In genomic region chr15:26373759-26374158, GRCm38 (mm10) we compare ENCODE assay signal across 19 mouse cellular contexts.
A peak's percentile ranks its signal among the peaks of the same experiment; 100 is the strongest.
DNase-seq lines count a peak whose midpoint lies in the region; ATAC-seq and TF ChIP-seq lines count a peak whose summit lies in the region.
"Had no signal": no experiment of that assay in that cellular context is flagged by ENCODE, and none has a peak within 500 bp of the region (broad histone marks: within the 10 kb centered on the region; RNA-seq: fewer than 3 reads in every experiment).

No protein-coding gene starts in this region.

- 78% methylated on average over 5 of the region's 5 CpGs for WGBS in olfactory bulb, adult 2 months
- 72% methylated on average over 5 of the region's 5 CpGs for WGBS in forebrain, postnatal 0 days

- H3K4me2 ChIP-seq in forebrain, postnatal 0 days (ENCODE audit: low read depth): no peak overlapping the region
- H3K4me2 ChIP-seq: embryonic facial prominence, embryonic 13.5 days; forebrain, embryonic 13.5 days; heart, embryonic 12.5 days; hindbrain, embryonic 15.5 days had no signal

- TF ChIP-seq POLR2A in bone marrow macrophage, adult 2 months (IDR thresholded peaks at IDR 0.05; ENCODE audit: borderline replicate concordance, low read depth, low read length): no peak
- TF ChIP-seq POLR2A in olfactory bulb, adult 2 months (IDR thresholded peaks at IDR 0.05; ENCODE audit: insufficient read depth, low read depth, low read length): no peak

- ATAC-seq in forebrain, postnatal 0 days: no peak
- ATAC-seq: forebrain, embryonic 13.5 days; inflammation-experienced regulatory T-cells, adult 6 months had no signal

- peaks cover 13% of the 10 kb centered on the region for H3K4me1 ChIP-seq in bone marrow macrophage, adult 2 months (ENCODE audit: control insufficient read depth, insufficient read depth, low read length)
- H3K4me1 ChIP-seq in olfactory bulb, adult 2 months (ENCODE audit: control insufficient read depth, insufficient read depth, low read length): 0 out of 2 replicates have a peak, but pooled peaks cover 2% of the 10 kb centered on the region
- no peaks in the 10 kb centered on the region for H3K4me1 ChIP-seq in forebrain, postnatal 0 days (ENCODE audit: insufficient read depth)
- H3K4me1 ChIP-seq: embryonic facial prominence, embryonic 13.5 days; forebrain, embryonic 13.5 days; heart, embryonic 12.5 days; hindbrain, embryonic 10.5 days; hindbrain, embryonic 15.5 days had no signal

- peak overlapping the region; percentile 81 for H3K27ac ChIP-seq in bone marrow macrophage, adult 2 months (ENCODE audit: insufficient read depth, low read depth, low read length)
- H3K27ac ChIP-seq in olfactory bulb, adult 2 months (ENCODE audit: insufficient read depth, low read depth, low read length): 0 out of 2 replicates have a peak overlapping the region, but pooled peaks have one; percentile 75
- no peak overlapping the region for H3K27ac ChIP-seq in forebrain, postnatal 0 days (ENCODE audit: low read depth, low read length)
- H3K27ac ChIP-seq: embryonic facial prominence, embryonic 13.5 days; forebrain, embryonic 13.5 days; gastrocnemius, adult 2 months; hindbrain, embryonic 10.5 days; hindbrain, embryonic 15.5 days had no signal

- H3K9me3 ChIP-seq in forebrain, postnatal 0 days (ENCODE audit: low read length): no peaks in the 10 kb centered on the region
- H3K9me3 ChIP-seq: embryonic facial prominence, embryonic 13.5 days; forebrain, embryonic 13.5 days; heart, embryonic 12.5 days; hindbrain, embryonic 10.5 days; hindbrain, embryonic 15.5 days had no signal

- no peak overlapping the region for H3K9ac ChIP-seq in forebrain, postnatal 0 days
- H3K9ac ChIP-seq: embryonic facial prominence, embryonic 13.5 days; forebrain, embryonic 13.5 days; heart, embryonic 12.5 days; hindbrain, embryonic 15.5 days had no signal

- DNase-seq in cerebellum, postnatal 14 days: peak; percentile 22 to 41
- no peak for DNase-seq in cerebellum, postnatal 36 days
- peak; percentile 16 for DNase-seq in 3T3-L1 (ENCODE audit: low read depth, low spot score)
- no peak for DNase-seq in forebrain, postnatal 0 days
- no peak for DNase-seq in embryo, embryonic 11 days
- DNase-seq: adrenal gland, adult 8-10 months; adrenal gland, postnatal 36 days; cerebellum, adult 18-20 months; cerebellum, adult 9-11 months; gastrocnemius, adult 2 months; gastrocnemius, postnatal 25 days had no signal

- H3K27me3 ChIP-seq in forebrain, postnatal 0 days (ENCODE audit: insufficient read depth, low read length): no peaks in the 10 kb centered on the region
- H3K27me3 ChIP-seq: embryonic facial prominence, embryonic 13.5 days; forebrain, embryonic 13.5 days; heart, embryonic 12.5 days; hindbrain, embryonic 15.5 days had no signal

- TF ChIP-seq CTCF in bone marrow macrophage, adult 2 months (IDR thresholded peaks at IDR 0.05; ENCODE audit: low read depth, low read length): no peak
- TF ChIP-seq CTCF in olfactory bulb, adult 2 months (IDR thresholded peaks at IDR 0.05; ENCODE audit: insufficient read depth, low read depth, low read length): no peak
- TF ChIP-seq CTCF in forebrain, postnatal 0 days (IDR thresholded peaks at IDR 0.05; ENCODE audit: low read depth): no peak

- no peak overlapping the region for H3K4me3 ChIP-seq in bone marrow macrophage, adult 2 months (ENCODE audit: insufficient read depth, low read length)
- no peak overlapping the region for H3K4me3 ChIP-seq in olfactory bulb, adult 2 months (ENCODE audit: insufficient read depth, low read depth, low read length)
- H3K4me3 ChIP-seq in forebrain, postnatal 0 days (ENCODE audit: low read depth, low read length): no peak overlapping the region
- H3K4me3 ChIP-seq: embryonic facial prominence, embryonic 13.5 days; forebrain, embryonic 13.5 days; gastrocnemius, adult 2 months; heart, embryonic 12.5 days; hindbrain, embryonic 10.5 days; hindbrain, embryonic 15.5 days had no signal

- no peaks in the 10 kb centered on the region for H3K36me3 ChIP-seq in forebrain, postnatal 0 days (ENCODE audit: insufficient read depth)
- H3K36me3 ChIP-seq: embryonic facial prominence, embryonic 13.5 days; heart, embryonic 12.5 days; hindbrain, embryonic 10.5 days; hindbrain, embryonic 15.5 days had no signal

Comparison
In these comparisons a context has a peak if more than half of its experiments do, and no peak if none do; other contexts are left out.
1. DNase-seq: peak in cerebellum, postnatal 14 days (2 of 2) and 3T3-L1 (single experiment); none in cerebellum, postnatal 36 days (0 of 2), forebrain, postnatal 0 days (single experiment) and embryo, embryonic 11 days (single experiment).